Mouse (Mus musculus): Measurements from ENCODE around the gene Nfkbia.

DNA sequence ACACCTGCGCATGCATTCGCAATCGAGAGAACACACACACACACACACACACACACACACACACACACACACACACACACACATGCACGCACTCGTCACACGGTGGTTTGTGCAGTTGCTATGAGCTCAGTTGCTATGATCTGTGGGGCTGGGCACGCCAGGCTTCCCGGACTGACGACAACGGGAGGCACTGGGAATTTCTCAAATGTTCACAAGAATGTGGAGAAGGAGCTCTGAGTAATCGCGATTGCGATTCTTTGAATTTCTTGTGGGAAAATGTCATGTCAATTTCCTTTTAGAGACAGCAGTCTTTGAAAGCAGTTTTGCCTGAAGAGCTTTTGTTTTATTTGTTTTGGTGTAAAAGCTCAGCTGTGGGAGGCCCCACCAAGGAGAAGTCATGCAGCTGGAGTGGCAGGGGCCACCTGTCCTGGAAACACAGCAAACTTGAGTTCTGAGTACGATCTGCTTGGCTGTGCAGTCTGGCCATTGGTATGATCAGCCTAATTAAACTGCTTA is 27.5 kb downstream of the Nfkbia start:
- TF ChIP-seq CTCF (IDR thresholded peaks at IDR 0.05 in 2 of 3, conservative IDR thresholded peaks at IDR 0.05 in 1 of 3; ENCODE audit: control insufficient read depth in 1 of 3, insufficient read depth in 1 of 3, low read depth in 2 of 3, low read length in 3 of 3, poor library complexity in 1 of 3, severe bottlenecking in 1 of 3) (no peak), POLR2A (IDR thresholded peaks at IDR 0.05; ENCODE audit: control insufficient read depth in 1 of 2, insufficient read depth in 1 of 2, low read depth in 1 of 2, low read length in 2 of 2, poor library complexity in 1 of 2) (no peak), ZNF384 (IDR thresholded peaks at IDR 0.05; ENCODE audit: low read depth, low read length) (no peak), JUND (IDR thresholded peaks at IDR 0.05; ENCODE audit: low read depth, low read length) (no peak), RCOR1 (IDR thresholded peaks at IDR 0.05; ENCODE audit: low read depth, low read length) (no peak), POLR2AphosphoS5 (IDR thresholded peaks at IDR 0.05; ENCODE audit: borderline replicate concordance, low read depth, low read length) (no peak), GABPA (IDR thresholded peaks at IDR 0.05; ENCODE audit: low read depth, low read length) (no peak), MAZ (IDR thresholded peaks at IDR 0.05; ENCODE audit: low read depth, low read length) (no peak)
